Mouse (Mus musculus) myocyte (in vitro differentiated cells): ENCODE measurements around the gene Emc1. TPM values are rescaled to one million over a fixed set of nuclear protein-coding genes. Genes with fewer than 3 reads are reported as not detected.

Experiments used
- H3K27me3 ChIP-seq: one replicate; pipeline ENCODE4 v1.6.1; 2011; ENCODE audit not compliant: control insufficient read depth, insufficient read depth, insufficient read length
- H3K36me3 ChIP-seq: one replicate; pipeline ENCODE4 v1.6.1; 2011; ENCODE audit not compliant: control insufficient read depth, insufficient read depth
- H3K4me2 ChIP-seq: one replicate; pipeline ENCODE4 v1.6.1; 2011; ENCODE audit warnings: low read depth, control low read depth
- H3K4me3 ChIP-seq: one replicate; pipeline ENCODE4 v1.5.1; 2011; ENCODE audit warnings: mild to moderate bottlenecking, control low read depth, moderate library complexity
- H3K79me2 ChIP-seq: one replicate; pipeline ENCODE4 v1.6.1; 2011; ENCODE audit not compliant: control insufficient read depth, insufficient read depth
- H3ac ChIP-seq: one replicate; pipeline ENCODE4 v1.6.1; 2011; ENCODE audit not compliant: control insufficient read depth, insufficient read length
- CEBPB ChIP-seq: IDR thresholded peaks from 2 replicates; pipeline ENCODE4 v1.6.1; 2011; ENCODE audit warnings: mild to moderate bottlenecking, moderate library complexity; ENCODE audit not compliant: poor library complexity, insufficient read depth, severe bottlenecking
- E2F4 ChIP-seq: IDR thresholded peaks from one replicate; pipeline ENCODE4 v1.6.1; 2011; ENCODE audit warnings: mild to moderate bottlenecking, control low read depth, moderate library complexity; ENCODE audit not compliant: insufficient read depth
- MAX ChIP-seq: IDR thresholded peaks from one replicate; pipeline ENCODE4 v1.6.1; 2011; ENCODE audit warnings: low read depth, mild to moderate bottlenecking, control low read depth
- MYOD1 ChIP-seq, 3 experiments: IDR thresholded peaks; one replicate each; pipeline ENCODE4 v1.6.1; 2011; ENCODE audit warnings: control low read depth in 2 of 3, low read depth in 2 of 3, mild to moderate bottlenecking in 2 of 3, moderate library complexity in 1 of 3; ENCODE audit not compliant: insufficient read length in 2 of 3, control insufficient read depth in 1 of 3
- MYOG ChIP-seq, 3 experiments: IDR thresholded peaks; one replicate each; pipeline ENCODE4 v1.6.1; 2011; ENCODE audit warnings: control low read depth in 2 of 3, low read depth in 2 of 3, mild to moderate bottlenecking in 2 of 3; ENCODE audit not compliant: insufficient read length in 2 of 3, control insufficient read depth in 1 of 3, insufficient read depth in 1 of 3
- POLR2A ChIP-seq: IDR thresholded peaks from one replicate; pipeline ENCODE4 v1.6.1; 2011; ENCODE audit warnings: low read depth, mild to moderate bottlenecking, control low read depth, moderate library complexity; ENCODE audit not compliant: insufficient read length
- POLR2AphosphoS2 ChIP-seq: IDR thresholded peaks from one replicate; pipeline ENCODE4 v1.6.1; 2011; ENCODE audit warnings: low read depth, control low read depth; ENCODE audit not compliant: insufficient read length
- REST ChIP-seq: IDR thresholded peaks from one replicate; pipeline ENCODE4 v1.6.1; 2011; ENCODE audit warnings: mild to moderate bottlenecking, control low read depth, moderate library complexity; ENCODE audit not compliant: insufficient read depth, insufficient read length
- SRF ChIP-seq: IDR thresholded peaks from one replicate; pipeline ENCODE4 v1.6.1; 2011; ENCODE audit warnings: low read depth; ENCODE audit not compliant: control insufficient read depth, insufficient read length
- TCF12 ChIP-seq: IDR thresholded peaks from one replicate; pipeline ENCODE4 v1.6.1; 2011; ENCODE audit warnings: mild to moderate bottlenecking, control low read depth; ENCODE audit not compliant: poor library complexity, insufficient read depth, severe bottlenecking
- TCF3 ChIP-seq: IDR thresholded peaks from one replicate; pipeline ENCODE4 v1.6.1; 2011; ENCODE audit warnings: low read depth, control low read depth; ENCODE audit not compliant: insufficient read length
- USF1 ChIP-seq: IDR thresholded peaks from one replicate; pipeline ENCODE4 v1.6.1; 2011; ENCODE audit warnings: low read depth, mild to moderate bottlenecking, control low read depth, moderate library complexity
- polyA plus RNA-seq: library from polyadenylated mRNA; unstranded; fragments of >200 nt; fragmentation: generic; extraction: Trizol; gene quantifications from one replicate; pipeline ENCODE4 v1.2.1, GENCODE M21; 2012; ENCODE audit warnings: missing spikeins

The Emc1 gene
- polyA plus RNA-seq, 1 experiment: 26.1 TPM

DNA sequence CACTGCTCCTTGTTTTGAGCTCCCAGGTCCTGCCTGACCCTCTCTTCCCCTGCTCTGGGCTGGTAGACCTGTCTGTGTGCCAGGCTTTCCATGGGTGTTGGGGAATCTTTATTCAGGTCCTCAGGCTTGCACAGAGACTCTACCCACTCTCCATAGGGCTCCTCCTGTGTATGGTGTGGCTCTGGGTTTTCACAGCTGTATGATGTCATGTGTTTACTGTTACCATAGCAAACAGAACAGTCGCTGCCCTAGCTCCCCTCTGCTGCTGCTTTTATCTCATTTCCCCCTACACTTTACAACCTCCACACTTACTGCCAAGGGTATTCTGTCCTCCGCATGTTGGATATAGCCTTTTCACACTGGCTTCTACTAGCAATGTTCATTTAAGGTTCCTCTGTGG is 43.0 kb downstream of the Emc1 start:
- no peak overlapping the region for H3K4me3 ChIP-seq
- TF ChIP-seq POLR2A (no peak), POLR2AphosphoS2 (no peak), MYOG (IDR thresholded peaks at IDR 0.05; ENCODE audit: control insufficient read depth in 1 of 3, insufficient read depth in 1 of 3, insufficient read length in 2 of 3, low read depth in 2 of 3) (no peak), MAX (no peak), SRF (no peak), TCF12 (no peak), MYOD1 (IDR thresholded peaks at IDR 0.05; ENCODE audit: control insufficient read depth in 1 of 3, insufficient read length in 2 of 3, low read depth in 2 of 3) (no peak), USF1 (no peak), TCF3 (no peak), REST (no peak), E2F4 (no peak)
- no peak overlapping the region for H3K4me2 ChIP-seq
- peaks cover 63% of the 10 kb centered on the region for H3K36me3 ChIP-seq
- no peaks in the 10 kb centered on the region for H3K27me3 ChIP-seq
- H3K79me2 ChIP-seq: no peaks in the 10 kb centered on the region
- no peak overlapping the region for H3ac ChIP-seq

DNA sequence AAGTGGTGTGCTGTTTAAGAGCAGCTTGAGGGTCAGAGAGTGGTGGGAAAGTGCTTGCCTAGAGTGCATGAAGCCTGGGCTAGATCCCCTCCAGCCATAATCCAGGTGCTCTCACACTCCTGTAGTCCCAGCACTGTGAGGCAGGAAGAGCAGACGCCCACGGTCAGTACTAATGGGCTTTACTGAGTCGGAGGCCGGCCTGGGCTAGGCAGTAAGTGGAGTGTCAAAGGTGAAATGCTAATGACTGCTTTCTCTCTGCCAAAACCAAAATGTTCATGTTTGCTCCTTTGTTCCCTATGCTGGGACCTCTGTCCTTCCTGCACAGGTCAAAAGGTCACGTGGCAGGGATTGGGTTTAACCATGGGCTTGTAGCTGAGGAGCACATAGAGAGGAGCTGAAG is 48.1 kb downstream of the Emc1 start:
- Histone ChIP-seq H3K79me2 (no peaks in the 10 kb centered on the region), H3K36me3 (peaks cover 58% of the 10 kb centered on the region), H3K4me2 (no peak overlapping the region), H3ac (no peak overlapping the region), H3K27me3 (no peaks in the 10 kb centered on the region), H3K4me3 (no peak overlapping the region)
- TF ChIP-seq SRF: no peak
- no peak for TF ChIP-seq MYOD1 (IDR thresholded peaks at IDR 0.05; ENCODE audit: control insufficient read depth in 1 of 3, insufficient read length in 2 of 3, low read depth in 2 of 3)
- no peak for TF ChIP-seq TCF12
- TF ChIP-seq REST: no peak
- TF ChIP-seq POLR2A: no peak
- no peak for TF ChIP-seq CEBPB
- no peak for TF ChIP-seq USF1

DNA sequence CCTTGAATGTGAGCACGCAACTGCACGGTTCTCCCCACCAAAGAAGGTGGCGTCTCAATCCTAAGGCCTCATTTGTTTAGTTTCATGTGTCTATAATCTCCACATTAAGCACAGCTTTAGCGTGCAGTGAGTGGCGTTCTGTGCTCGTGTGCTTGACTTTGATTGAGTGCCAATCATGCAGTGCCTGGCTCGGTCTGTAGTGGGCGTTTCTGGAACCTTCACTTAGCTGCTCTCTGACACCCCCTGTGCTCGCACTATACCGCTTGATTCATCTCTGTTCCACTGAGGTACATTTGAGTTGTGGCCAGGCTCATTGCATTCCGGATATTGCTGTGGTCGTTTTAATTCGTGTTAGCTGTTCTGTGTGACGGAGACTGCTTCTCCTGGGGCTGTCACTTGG is 50.8 kb downstream of the Emc1 start:
- Histone ChIP-seq H3K4me2 (no peak overlapping the region), H3K27me3 (no peaks in the 10 kb centered on the region), H3K36me3 (peaks cover 52% of the 10 kb centered on the region), H3ac (no peak overlapping the region), H3K4me3 (no peak overlapping the region), H3K79me2 (no peaks in the 10 kb centered on the region)
- TF ChIP-seq USF1: no peak
- TF ChIP-seq CEBPB: no peak
- TF ChIP-seq POLR2A: no peak
- TF ChIP-seq MYOG (IDR thresholded peaks at IDR 0.05; ENCODE audit: control insufficient read depth in 1 of 3, insufficient read depth in 1 of 3, insufficient read length in 2 of 3, low read depth in 2 of 3): no peak
- no peak for TF ChIP-seq POLR2AphosphoS2
- no peak for TF ChIP-seq REST
- TF ChIP-seq TCF12: no peak
- TF ChIP-seq MYOD1 (IDR thresholded peaks at IDR 0.05; ENCODE audit: control insufficient read depth in 1 of 3, insufficient read length in 2 of 3, low read depth in 2 of 3): no peak
- TF ChIP-seq MAX: no peak

- no peaks in the 10 kb centered on the region for H3K27me3 ChIP-seq
- H3K4me2 ChIP-seq: no peak overlapping the region
- TF ChIP-seq USF1: no peak
- TF ChIP-seq TCF3: no peak
- TF ChIP-seq CEBPB: no peak
- TF ChIP-seq TCF12: no peak
- TF ChIP-seq MYOG (IDR thresholded peaks at IDR 0.05; ENCODE audit: control insufficient read depth in 1 of 3, insufficient read depth in 1 of 3, insufficient read length in 2 of 3, low read depth in 2 of 3): no peak
- TF ChIP-seq E2F4: no peak
- no peak for TF ChIP-seq POLR2AphosphoS2
- TF ChIP-seq MAX: no peak
- TF ChIP-seq SRF: no peak
- no peak for TF ChIP-seq MYOD1 (IDR thresholded peaks at IDR 0.05; ENCODE audit: control insufficient read depth in 1 of 3, insufficient read length in 2 of 3, low read depth in 2 of 3)
- TF ChIP-seq POLR2A: no peak
- no peak for TF ChIP-seq REST
- no peaks in the 10 kb centered on the region for H3K79me2 ChIP-seq
- H3ac ChIP-seq: no peak overlapping the region
- no peak overlapping the region for H3K4me3 ChIP-seq
- peaks cover 79% of the 10 kb centered on the region for H3K36me3 ChIP-seq
Measured at GRCm38 (mm10) chr4:139411351-139411750, 59.0 kb downstream of the Emc1 start.

DNA sequence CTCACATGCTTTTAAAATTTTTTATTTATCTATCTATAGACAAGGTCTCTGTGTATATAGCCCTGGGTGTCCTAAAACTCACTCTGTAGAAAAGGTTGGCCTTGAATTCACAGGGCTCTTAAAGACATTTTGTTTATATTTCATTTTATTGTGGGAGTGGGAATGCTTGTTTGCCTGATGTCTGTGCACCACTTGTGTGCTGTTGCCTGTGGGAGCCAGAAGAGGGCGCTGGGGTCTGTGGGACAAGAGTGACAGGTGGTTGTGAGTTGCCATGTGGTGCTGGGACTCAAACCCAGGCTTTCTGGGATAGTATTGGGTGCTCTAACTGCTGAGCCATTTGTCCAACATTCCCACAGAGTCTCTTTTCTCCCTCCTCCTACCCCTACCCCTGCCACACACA is 65.5 kb downstream of the Emc1 start:
- Histone ChIP-seq H3K4me3 (no peak overlapping the region), H3K4me2 (no peak overlapping the region), H3K27me3 (no peaks in the 10 kb centered on the region), H3ac (no peak overlapping the region), H3K79me2 (no peaks in the 10 kb centered on the region), H3K36me3 (peaks cover 54% of the 10 kb centered on the region)
- no peak for TF ChIP-seq MYOD1 (IDR thresholded peaks at IDR 0.05; ENCODE audit: control insufficient read depth in 1 of 3, insufficient read length in 2 of 3, low read depth in 2 of 3)
- no peak for TF ChIP-seq TCF12
- no peak for TF ChIP-seq REST
- TF ChIP-seq SRF: no peak
- no peak for TF ChIP-seq USF1
- TF ChIP-seq POLR2AphosphoS2: no peak
- TF ChIP-seq CEBPB: no peak
- TF ChIP-seq MYOG (IDR thresholded peaks at IDR 0.05; ENCODE audit: control insufficient read depth in 1 of 3, insufficient read depth in 1 of 3, insufficient read length in 2 of 3, low read depth in 2 of 3): no peak
- no peak for TF ChIP-seq POLR2A
- TF ChIP-seq MAX: no peak
- TF ChIP-seq TCF3: no peak
- no peak for TF ChIP-seq E2F4
